Mouse (Mus musculus): ENCODE measurements around the gene Adck1. TPM values are rescaled to one million over a fixed set of nuclear protein-coding genes. Genes with fewer than 3 reads are reported as not detected.
"Not testable (repeated sequence)": the region's sequence is repeated elsewhere in the genome, so short reads cannot be mapped to it uniquely, and the experiment has no call there.

Gene Adck1
- total RNA-seq, 2 experiments from 2014 or later, result 2.0 to 2.3 TPM

- no peak for ATAC-seq (replicated peaks; ENCODE audit: low FRiP score, poor library complexity, severe bottlenecking)
Observed at GRCm38 (mm10) chr12:88467935-88468465, 107.6 kb downstream of the Adck1 start.

GRCm38 (mm10) chr12:88468691-88469090 is 108.3 kb downstream of the Adck1 start:
- ATAC-seq (replicated peaks; ENCODE audit: low FRiP score, poor library complexity, severe bottlenecking), result no peak

GRCm38 (mm10) chr12:88471884-88472283 is 111.5 kb downstream of the Adck1 start:
- not testable (repeated sequence) for ATAC-seq (replicated peaks; ENCODE audit: low FRiP score, poor library complexity, severe bottlenecking)

- ATAC-seq (replicated peaks; ENCODE audit: low FRiP score, poor library complexity, severe bottlenecking), result no peak
Observed at GRCm38 (mm10) chr12:88472832-88473231, 112.5 kb downstream of the Adck1 start.

- ATAC-seq (replicated peaks; ENCODE audit: low FRiP score, poor library complexity, severe bottlenecking), result no peak
Observed at GRCm38 (mm10) chr12:88473796-88474195, 113.4 kb downstream of the Adck1 start.

GRCm38 (mm10) chr12:88475833-88476232 is 115.5 kb downstream of the Adck1 start:
- no peak for ATAC-seq (replicated peaks; ENCODE audit: low FRiP score, poor library complexity, severe bottlenecking)

- ATAC-seq (replicated peaks; ENCODE audit: low FRiP score, poor library complexity, severe bottlenecking), result no peak
Observed at GRCm38 (mm10) chr12:88476702-88477101, 116.3 kb downstream of the Adck1 start.

GRCm38 (mm10) chr12:88481657-88482056 is 121.3 kb downstream of the Adck1 start:
- ATAC-seq (replicated peaks; ENCODE audit: low FRiP score, poor library complexity, severe bottlenecking), result no peak

DNA sequence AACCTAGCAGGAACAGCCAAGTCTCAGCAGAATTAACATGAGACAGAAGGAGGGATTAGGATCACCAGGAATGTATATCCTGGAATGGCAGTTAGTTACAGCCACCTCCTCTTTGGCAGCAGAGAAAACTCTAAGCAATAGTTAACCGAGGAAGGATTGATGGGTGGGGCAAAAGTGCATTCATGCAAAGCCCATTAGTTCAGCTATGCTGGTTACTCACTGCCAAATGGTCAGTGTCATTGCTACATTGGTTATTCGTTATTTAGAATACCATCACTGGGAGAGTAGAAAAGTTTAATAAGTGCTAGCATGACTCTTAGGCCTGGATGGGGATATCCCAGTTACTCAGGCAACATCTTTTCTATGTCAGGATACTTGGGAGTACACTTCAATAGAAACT is 130.5 kb downstream of the Adck1 start:
- ATAC-seq (replicated peaks; ENCODE audit: low FRiP score, poor library complexity, severe bottlenecking), result no peak

Other genes starting within 250 kb of the Adck1 start
- gene Gm10436, start 178.4 kb upstream of the Adck1 start, total RNA-seq (2015; ENCODE audit: low replicate concordance), result not detected in 2 replicates
- gene Gm10436, start 178.4 kb upstream of the Adck1 start, total RNA-seq (2017; ENCODE audit: low replicate concordance), result not detected in 2 replicates
- gene Gm8332, start 110.5 kb upstream of the Adck1 start, total RNA-seq (2015; ENCODE audit: low replicate concordance), result not detected in 2 replicates
- gene Gm8332, start 110.5 kb upstream of the Adck1 start, total RNA-seq (2017; ENCODE audit: low replicate concordance), result not detected in 2 replicates
- not detected in 2 replicates for gene Gm5662, start 86.1 kb upstream of the Adck1 start, total RNA-seq (2015; ENCODE audit: low replicate concordance)
- gene Gm5662, start 86.1 kb upstream of the Adck1 start, total RNA-seq (2017; ENCODE audit: low replicate concordance), result not detected in 2 replicates
- gene Gm5039, start 36.5 kb upstream of the Adck1 start, total RNA-seq (2015; ENCODE audit: low replicate concordance), result not detected in 2 replicates
- gene Gm5039, start 36.5 kb upstream of the Adck1 start, total RNA-seq (2017; ENCODE audit: low replicate concordance), result not detected in 2 replicates